Mouse (Mus musculus): Measurements from ENCODE around the gene Flt3l. TPM values are rescaled to one million over a fixed set of nuclear protein-coding genes. Genes with fewer than 3 reads are reported as not detected.
"Not testable (repeated sequence)": the region's sequence is repeated elsewhere in the genome, so short reads cannot be mapped to it uniquely, and the experiment has no call there.

Flt3l gene
- polyA plus RNA-seq, 1 experiment from 2014 or later: 0.72 TPM

DNA sequence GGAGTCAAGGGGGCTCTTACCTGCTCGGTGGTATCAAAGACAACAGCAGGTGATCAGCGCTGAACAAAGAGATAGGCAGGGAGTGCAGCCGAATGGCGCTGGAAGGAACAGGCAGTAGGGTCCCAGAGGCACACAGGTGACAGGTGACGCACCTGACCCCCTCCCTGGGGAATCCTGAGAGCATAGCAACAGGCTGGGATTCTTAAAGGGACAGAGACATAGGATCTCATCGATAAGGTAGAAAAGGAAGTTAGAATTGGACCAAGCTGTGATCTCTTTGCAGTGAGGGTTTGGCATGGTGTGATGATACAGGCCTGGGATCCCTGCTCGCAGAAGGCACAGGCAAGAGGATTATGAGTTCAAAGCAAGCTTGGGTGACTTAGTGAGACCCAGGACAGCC, 43.2 kb upstream of the Flt3l start, which contains the start of gene Gfy:
TSS of gene Gfy (minus strand) at position 101 of the 400 bp plus-strand sequence.
- H3K4me1 ChIP-seq (ENCODE audit: insufficient read depth): no peaks in the 10 kb centered on the region
- WGBS: 22% methylated on average over 7 of the region's 7 CpGs
- no peak within 1 kb of the TSS for H3K4me3 ChIP-seq (ENCODE audit: low read depth, low read length)
- H3K27ac ChIP-seq (ENCODE audit: low read depth): no peak within 1 kb of the TSS
- H3K9ac ChIP-seq: no peak within 1 kb of the TSS
- H3K27me3 ChIP-seq (ENCODE audit: insufficient read depth, low read length): peaks cover 100% of the 10 kb centered on the region
- ATAC-seq (ENCODE audit: insufficient read depth): no peak
- H3K4me2 ChIP-seq: no peak within 1 kb of the TSS
- no peak for TF ChIP-seq CTCF (IDR thresholded peaks at IDR 0.05; ENCODE audit: low read depth)
- no peaks in the 10 kb centered on the region for H3K9me3 ChIP-seq (ENCODE audit: low read depth, low read length)
- H3K36me3 ChIP-seq (ENCODE audit: insufficient read depth): no peaks in the 10 kb centered on the region
- DNase-seq: no peak

DNA sequence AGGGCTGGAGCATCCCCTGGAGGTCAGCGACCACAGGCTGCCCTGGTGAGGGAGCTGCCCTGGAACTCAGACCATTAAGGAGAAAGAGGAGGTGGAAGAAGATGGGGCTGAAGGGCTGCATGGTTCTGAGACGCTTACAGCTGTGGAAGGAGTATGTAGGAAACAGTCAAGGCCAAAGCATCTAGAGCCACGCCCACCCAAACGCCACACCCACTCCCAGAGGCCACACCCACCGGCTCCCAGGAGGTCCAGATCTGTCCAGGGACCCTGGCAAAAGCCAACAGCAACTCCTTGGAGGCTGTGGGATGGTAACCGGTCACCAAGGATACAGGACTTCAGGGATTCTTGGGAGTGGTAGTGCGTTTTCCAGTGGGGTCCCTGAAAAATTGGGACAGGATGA, 42.3 kb upstream of the Flt3l start:
- Histone ChIP-seq H3K27ac (ENCODE audit: low read depth) (no peak overlapping the region), H3K4me3 (ENCODE audit: low read depth, low read length) (no peak overlapping the region), H3K36me3 (ENCODE audit: insufficient read depth) (no peaks in the 10 kb centered on the region), H3K4me2 (no peak overlapping the region), H3K27me3 (ENCODE audit: insufficient read depth, low read length) (peaks cover 98% of the 10 kb centered on the region), H3K9me3 (ENCODE audit: low read depth, low read length) (no peaks in the 10 kb centered on the region), H3K4me1 (ENCODE audit: insufficient read depth) (no peaks in the 10 kb centered on the region), H3K9ac (no peak overlapping the region)
- DNase-seq (no peak), ATAC-seq (ENCODE audit: insufficient read depth) (no peak)
- 18% methylated on average over 7 of the region's 7 CpGs for WGBS
- TF ChIP-seq CTCF (IDR thresholded peaks at IDR 0.05; ENCODE audit: low read depth): no peak

DNA sequence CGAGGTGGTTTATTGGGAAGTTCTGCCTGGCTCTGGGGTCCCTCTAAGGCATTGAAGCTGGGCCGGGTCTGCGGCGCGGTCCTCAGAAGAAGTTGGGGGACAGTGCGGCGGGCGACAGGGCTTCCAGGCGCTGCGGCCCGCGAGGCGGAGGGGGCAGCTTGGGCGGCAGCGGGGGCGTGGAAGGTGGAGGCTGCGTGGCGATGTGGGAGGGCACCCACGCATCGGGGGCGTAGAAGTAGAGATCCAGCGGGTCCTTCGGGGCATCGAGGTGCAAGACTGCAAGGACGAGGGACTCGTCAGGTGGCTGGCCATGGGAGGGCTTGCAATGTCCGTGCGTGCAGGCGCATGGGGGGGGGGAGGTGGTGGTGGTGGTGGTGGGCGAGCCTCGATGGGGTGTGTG, 40.1 kb upstream of the Flt3l start:
- 3% methylated on average over 31 of the region's 31 CpGs for WGBS
- no peak overlapping the region for H3K27ac ChIP-seq (ENCODE audit: low read depth)
- no peaks in the 10 kb centered on the region for H3K36me3 ChIP-seq (ENCODE audit: insufficient read depth)
- no peak for TF ChIP-seq CTCF (IDR thresholded peaks at IDR 0.05; ENCODE audit: low read depth)
- no peak for DNase-seq
- peaks cover 76% of the 10 kb centered on the region for H3K27me3 ChIP-seq (ENCODE audit: insufficient read depth, low read length)
- H3K9me3 ChIP-seq (ENCODE audit: low read depth, low read length): no peaks in the 10 kb centered on the region
- H3K4me2 ChIP-seq: peak overlapping the region; percentile 33
- peak overlapping the region; percentile 17; the same call in 1 of the 2 replicates for H3K4me3 ChIP-seq (ENCODE audit: low read depth, low read length)
- no peak overlapping the region for H3K9ac ChIP-seq
- no peaks in the 10 kb centered on the region for H3K4me1 ChIP-seq (ENCODE audit: insufficient read depth)
- no peak for ATAC-seq (ENCODE audit: insufficient read depth)

DNA sequence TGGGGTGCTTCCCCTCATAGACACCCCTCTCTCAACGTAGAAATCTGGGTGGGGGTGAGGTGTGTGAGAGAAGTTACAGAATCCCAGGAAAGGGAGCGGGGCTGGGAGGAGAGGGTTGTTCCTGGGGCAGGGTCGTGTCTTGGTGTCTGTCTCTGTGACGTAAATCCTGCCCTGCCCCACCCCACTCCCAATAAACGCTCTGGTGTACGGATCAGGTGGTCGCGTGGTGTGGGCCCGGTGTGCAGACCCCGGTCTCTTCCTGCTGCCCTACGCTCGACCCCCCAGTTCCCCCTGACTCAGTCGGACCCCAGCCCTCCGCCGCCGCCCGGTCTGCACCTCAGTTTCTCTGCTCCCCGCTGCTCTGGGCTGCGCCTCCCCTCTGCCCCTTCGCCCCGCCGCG, 39.7 kb upstream of the Flt3l start:
- DNase-seq: no peak
- Histone ChIP-seq H3K9me3 (ENCODE audit: low read depth, low read length) (no peaks in the 10 kb centered on the region), H3K36me3 (ENCODE audit: insufficient read depth) (no peaks in the 10 kb centered on the region), H3K4me3 (ENCODE audit: low read depth, low read length) (peak overlapping the region; percentile 17; the same call in 1 of the 2 replicates), H3K27me3 (ENCODE audit: insufficient read depth, low read length) (peaks cover 71% of the 10 kb centered on the region), H3K9ac (no peak overlapping the region), H3K4me1 (ENCODE audit: insufficient read depth) (no peaks in the 10 kb centered on the region), H3K27ac (ENCODE audit: low read depth) (no peak overlapping the region), H3K4me2 (peak overlapping the region; percentile 33)
- no peak for TF ChIP-seq CTCF (IDR thresholded peaks at IDR 0.05; ENCODE audit: low read depth)
- 1% methylated on average over 23 of the region's 23 CpGs for WGBS
- ATAC-seq (ENCODE audit: insufficient read depth): no peak

DNA sequence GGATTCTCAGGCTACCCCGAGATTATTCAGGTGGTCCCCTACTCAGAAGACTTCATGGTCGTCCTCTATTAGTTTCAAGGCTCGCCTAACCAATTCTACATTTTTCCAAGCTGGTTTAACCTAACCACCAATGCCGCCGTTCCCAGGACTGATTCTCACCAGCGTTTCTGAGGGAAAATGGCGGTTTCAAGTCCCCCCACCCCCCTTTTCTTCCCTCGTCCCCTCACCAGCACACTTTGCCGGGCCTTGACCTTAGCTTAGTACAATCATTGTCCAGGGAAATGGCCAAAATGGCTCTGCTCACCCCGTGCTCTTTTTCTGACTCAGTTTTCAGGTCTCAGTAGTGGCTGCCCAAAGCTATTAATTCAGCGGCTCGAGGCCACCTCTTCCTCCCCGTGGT, 39.2 kb upstream of the Flt3l start:
- TF ChIP-seq CTCF (IDR thresholded peaks at IDR 0.05; ENCODE audit: low read depth): no peak
- peaks cover 66% of the 10 kb centered on the region for H3K27me3 ChIP-seq (ENCODE audit: insufficient read depth, low read length)
- H3K4me3 ChIP-seq (ENCODE audit: low read depth, low read length): no peak overlapping the region
- no peak overlapping the region for H3K4me2 ChIP-seq
- H3K27ac ChIP-seq (ENCODE audit: low read depth): no peak overlapping the region
- H3K9me3 ChIP-seq (ENCODE audit: low read depth, low read length): 0 out of 2 replicates have a peak, but pooled peaks cover under 1% of the 10 kb centered on the region
- WGBS: 5% methylated on average over 13 of the region's 13 CpGs
- no peaks in the 10 kb centered on the region for H3K36me3 ChIP-seq (ENCODE audit: insufficient read depth)
- H3K4me1 ChIP-seq (ENCODE audit: insufficient read depth): no peaks in the 10 kb centered on the region
- DNase-seq (no peak), ATAC-seq (ENCODE audit: insufficient read depth) (no peak)
- no peak overlapping the region for H3K9ac ChIP-seq

DNA sequence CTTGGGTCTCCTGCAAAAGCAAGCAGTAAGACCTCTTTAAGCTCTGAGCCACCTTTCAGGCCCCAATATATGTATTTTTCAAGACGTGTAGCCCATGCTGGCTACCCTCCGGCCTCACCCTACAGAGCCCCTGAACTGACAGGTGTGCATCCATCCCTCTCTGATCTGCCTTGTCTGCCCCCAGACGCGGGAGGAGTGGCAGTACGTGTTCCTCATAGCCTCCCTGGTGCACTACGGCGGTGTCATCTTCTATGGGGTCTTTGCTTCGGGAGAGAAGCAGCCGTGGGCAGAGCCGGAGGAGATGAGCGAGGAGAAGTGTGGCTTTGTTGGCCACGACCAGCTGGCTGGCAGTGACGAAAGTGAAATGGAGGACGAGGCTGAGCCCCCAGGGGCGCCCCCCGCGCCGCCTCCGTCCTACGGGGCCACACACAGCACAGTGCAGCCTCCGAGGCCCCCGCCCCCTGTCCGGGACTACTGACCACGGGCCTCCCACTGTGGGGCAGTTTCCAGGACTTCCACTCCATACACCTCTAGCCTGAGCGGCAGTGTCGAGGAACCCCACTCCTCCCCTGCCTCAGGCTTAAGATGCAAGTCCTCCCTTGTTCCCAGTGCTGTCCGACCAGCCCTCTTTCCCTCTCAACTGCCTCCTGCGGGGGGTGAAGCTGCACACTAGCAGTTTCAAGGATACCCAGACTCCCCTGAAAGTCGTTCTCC, 38.5 kb upstream of the Flt3l start:
- Histone ChIP-seq H3K36me3 (ENCODE audit: insufficient read depth) (no peaks in the 10 kb centered on the region), H3K27me3 (ENCODE audit: insufficient read depth, low read length) (peaks cover 65% of the 10 kb centered on the region), H3K4me3 (ENCODE audit: low read depth, low read length) (peak overlapping the region; percentile 13; the same call in 1 of the 2 replicates), H3K4me1 (ENCODE audit: insufficient read depth) (no peaks in the 10 kb centered on the region), H3K27ac (ENCODE audit: low read depth) (no peak overlapping the region), H3K4me2 (peak overlapping the region; percentile 26; the same call in 1 of the 2 replicates), H3K9ac (no peak overlapping the region), H3K9me3 (ENCODE audit: low read depth, low read length) (peaks cover 7% of the 10 kb centered on the region; the same call in 1 of the 2 replicates)
- DNase-seq (no peak), ATAC-seq (ENCODE audit: insufficient read depth) (no peak)
- no peak for TF ChIP-seq CTCF (IDR thresholded peaks at IDR 0.05; ENCODE audit: low read depth)
- WGBS: 4% methylated on average over 29 of the region's 29 CpGs

DNA sequence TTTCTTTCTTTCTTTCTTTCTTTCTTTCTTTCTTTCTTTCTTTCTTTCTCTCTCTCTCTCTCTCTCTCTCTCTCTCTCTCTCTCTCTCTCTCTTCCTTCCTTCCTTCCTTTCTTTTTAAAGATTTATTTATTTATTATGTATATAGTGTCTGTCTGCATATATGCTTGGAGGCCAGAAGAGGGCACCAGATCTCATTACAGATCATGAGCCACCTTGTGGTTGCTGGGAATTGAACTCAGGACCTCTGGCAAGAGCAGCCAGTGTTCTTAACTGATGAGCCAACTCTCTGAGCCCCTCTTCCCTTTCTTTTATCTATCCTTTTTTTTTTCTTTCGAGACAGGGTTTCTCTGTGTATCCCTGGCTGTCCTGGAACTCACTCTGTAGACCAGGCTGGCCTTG, 37.5 kb upstream of the Flt3l start:
- TF ChIP-seq CTCF (IDR thresholded peaks at IDR 0.05; ENCODE audit: low read depth): peak; percentile 55
- WGBS: 75% methylated on average over 1 of the region's 1 CpGs
- H3K27ac ChIP-seq (ENCODE audit: low read depth); ATAC-seq (ENCODE audit: insufficient read depth); H3K4me3 ChIP-seq (ENCODE audit: low read depth, low read length); H3K4me2 ChIP-seq; H3K4me1 ChIP-seq (ENCODE audit: insufficient read depth); DNase-seq; H3K36me3 ChIP-seq (ENCODE audit: insufficient read depth); H3K9ac ChIP-seq: not testable (repeated sequence)
- H3K27me3 ChIP-seq (ENCODE audit: insufficient read depth, low read length): peaks cover 65% of the 10 kb centered on the region
- H3K9me3 ChIP-seq (ENCODE audit: low read depth, low read length): peaks cover 17% of the 10 kb centered on the region
